27 mouse cellular contexts compared by ENCODE assay signal in genomic region chr11:5716246-5716645, GRCm38 (mm10). TPM values are rescaled to one million over a fixed set of nuclear protein-coding genes. Genes with fewer than 3 reads are reported as not detected.
DNase-seq lines count a peak whose midpoint lies in the region; ATAC-seq and TF ChIP-seq lines count a peak whose summit lies in the region.
"Had no signal": no experiment of that assay in that cellular context is flagged by ENCODE, and none has a peak within 500 bp of the region (broad histone marks: within the 10 kb centered on the region; RNA-seq: fewer than 3 reads in every experiment).

No protein-coding gene starts in this region.

- TF ChIP-seq CTCF in heart, adult 2 months (IDR thresholded peaks at IDR 0.05) = no peak

- no peaks in the 10 kb centered on the region for H3K79me2 ChIP-seq in heart, adult 2 months (replicated peaks; ENCODE audit: control insufficient read depth, insufficient read depth, low read length)

- no peak overlapping the region for H3K4me2 ChIP-seq in midbrain, embryonic 16.5 days (ENCODE audit: low read length)
- H3K4me2 ChIP-seq: embryonic facial prominence, embryonic 15.5 days; heart, embryonic 12.5 days; hindbrain, embryonic 13.5 days; liver, embryonic 11.5 days; lung, embryonic 14.5 days; midbrain, embryonic 13.5 days; neural tube, embryonic 12.5 days had no signal

- no peak for TF ChIP-seq POLR2A in heart, adult 2 months (IDR thresholded peaks at IDR 0.05; ENCODE audit: insufficient read depth, low read depth, low read length)

- intact Hi-C loops in heart, adult 2 months (cut with DNase I) = no loop called here
- intact Hi-C loops in heart, postnatal 36 days (cut with DNase I) = no loop called here

- peak overlapping the region; percentile 37; the same call in 1 of the 2 replicates for H3K27ac ChIP-seq in heart, adult 2 months
- no peak overlapping the region for H3K27ac ChIP-seq in midbrain, embryonic 16.5 days (ENCODE audit: low read length)
- H3K27ac ChIP-seq: embryonic facial prominence, embryonic 15.5 days; hindbrain, embryonic 13.5 days; layer of hippocampus, adult 2 months; midbrain, embryonic 13.5 days; neural tube, embryonic 12.5 days had no signal

- TF ChIP-seq EP300 in heart, adult 2 months (IDR thresholded peaks at IDR 0.05; ENCODE audit: insufficient read depth, low read depth, low read length) = no peak

- H3K36me3 ChIP-seq in heart, adult 2 months (ENCODE audit: control insufficient read depth, insufficient read depth, low read length) = no peaks in the 10 kb centered on the region
- H3K36me3 ChIP-seq in midbrain, embryonic 16.5 days (ENCODE audit: control insufficient read depth, insufficient read depth, low read length) = peaks cover 26% of the 10 kb centered on the region

- no peak for ATAC-seq in midbrain, embryonic 16.5 days
- ATAC-seq: forebrain, postnatal 0 days; midbrain, embryonic 13.5 days; Patski had no signal

- H3K4me3 ChIP-seq in heart, adult 2 months = no peak overlapping the region
- H3K4me3 ChIP-seq in midbrain, embryonic 16.5 days (ENCODE audit: low read depth, low read length) = no peak overlapping the region
- H3K4me3 ChIP-seq: embryonic facial prominence, embryonic 15.5 days; heart, embryonic 12.5 days; hindbrain, embryonic 13.5 days; layer of hippocampus, adult 2 months; midbrain, embryonic 13.5 days; neural tube, embryonic 12.5 days had no signal

- no peak overlapping the region for H3K9ac ChIP-seq in heart, adult 2 months (ENCODE audit: low read depth, low read length)
- no peak overlapping the region for H3K9ac ChIP-seq in midbrain, embryonic 16.5 days (ENCODE audit: low read depth, low read length)
- H3K9ac ChIP-seq: embryonic facial prominence, embryonic 15.5 days; forebrain, postnatal 0 days; heart, embryonic 12.5 days; hindbrain, embryonic 13.5 days; lung, embryonic 14.5 days; midbrain, embryonic 13.5 days; neural tube, embryonic 12.5 days had no signal

- DNase-seq in heart, adult 2 months = no peak
- no peak for DNase-seq in heart, postnatal 36 days
- peak; percentile 43 for DNase-seq in testis, postnatal 10 days (ENCODE audit: low spot score)
- no peak for DNase-seq in testis, postnatal 14 days (ENCODE audit: low spot score)
- DNase-seq in R1 (ENCODE audit: low read depth, low spot score) = peak; percentile 23
- DNase-seq in kidney, postnatal 25 days = no peak
- DNase-seq: adrenal gland, adult 2 months; cerebellum, adult 9-10 months; forebrain, postnatal 0 days; gastrocnemius, postnatal 36 days; heart, postnatal 14 days; kidney, adult 8-10 months; kidney, postnatal 10 days; lung, embryonic 14.5 days; right cerebral cortex, postnatal 14 days; spleen, adult 18-20 months; thymus, postnatal 25 days had no signal

- no peaks in the 10 kb centered on the region for H3K27me3 ChIP-seq in heart, adult 2 months (ENCODE audit: control insufficient read depth, insufficient read depth, low read length)
- no peaks in the 10 kb centered on the region for H3K27me3 ChIP-seq in midbrain, embryonic 16.5 days (ENCODE audit: control insufficient read depth, insufficient read depth, low read depth, low read length)
- H3K27me3 ChIP-seq: embryonic facial prominence, embryonic 15.5 days; heart, embryonic 12.5 days; hindbrain, embryonic 13.5 days; megakaryocyte, embryonic 14.5 days; midbrain, embryonic 13.5 days; neural tube, embryonic 12.5 days; Patski had no signal

- 78% methylated on average over 11 of the region's 11 CpGs for WGBS in heart, adult 2 months
- WGBS in midbrain, embryonic 16.5 days = 96% methylated on average over 11 of the region's 11 CpGs

- no peaks in the 10 kb centered on the region for H3K9me3 ChIP-seq in midbrain, embryonic 16.5 days (replicated peaks; ENCODE audit: control insufficient read depth, low read length, poor library complexity, severe bottlenecking)
- H3K9me3 ChIP-seq: embryonic facial prominence, embryonic 15.5 days; heart, embryonic 12.5 days; hindbrain, embryonic 13.5 days; megakaryocyte, embryonic 14.5 days; midbrain, embryonic 13.5 days; neural tube, embryonic 12.5 days had no signal

- H3K4me1 ChIP-seq in heart, adult 2 months (ENCODE audit: control insufficient read depth, insufficient read depth, low read length) = 0 out of 2 replicates have a peak, but pooled peaks cover 3% of the 10 kb centered on the region
- H3K4me1 ChIP-seq in midbrain, embryonic 16.5 days (ENCODE audit: control insufficient read depth, insufficient read depth, low read length) = no peaks in the 10 kb centered on the region
- H3K4me1 ChIP-seq: embryonic facial prominence, embryonic 15.5 days; hindbrain, embryonic 13.5 days; midbrain, embryonic 13.5 days; neural tube, embryonic 12.5 days had no signal

RNA-seq across cellular contexts. Expression of gene Mrps24, which starts 0.8 kb away (rescaled TPM):
- 100 to 1,000 TPM; 151 to 166 TPM for total RNA-seq in heart, adult 2 months (2021)
- polyA plus RNA-seq in heart, adult 2 months (2012; rRNA removed) = 136 and 178 TPM in 2 replicates
- 100 to 1,000 TPM; 157 to 168 TPM for total RNA-seq in heart, postnatal 36 days (2021)
- polyA plus RNA-seq in midbrain, embryonic 16.5 days (2015; fragmentation: Nextera tagmentation; extraction: Ambion mirVana) = 171 and 181 TPM in 2 replicates

RNA-seq across cellular contexts. Expression of gene Urgcp, which starts 45.9 kb away (rescaled TPM):
- 10 to 100 TPM; 58.5 to 69.8 TPM for total RNA-seq in heart, adult 2 months (2021)
- 26.1 and 35.7 TPM in 2 replicates for polyA plus RNA-seq in heart, adult 2 months (2012; rRNA removed)
- 10 to 100 TPM; 57.1 to 59.1 TPM for total RNA-seq in heart, postnatal 36 days (2021)
- polyA plus RNA-seq in midbrain, embryonic 16.5 days (2015; fragmentation: Nextera tagmentation; extraction: Ambion mirVana) = 33.6 and 34.4 TPM in 2 replicates

Comparison
In these comparisons a context has a peak if more than half of its experiments do, and no peak if none do; other contexts are left out.
1. DNase-seq: peak in testis, postnatal 10 days (single experiment) and R1 (single experiment); none in heart, adult 2 months (0 of 2), heart, postnatal 36 days (0 of 2), testis, postnatal 14 days (single experiment) and kidney, postnatal 25 days (0 of 2).